Mouse (Mus musculus): ENCODE results near the gene Dab1.

Dab1 gene

DNA sequence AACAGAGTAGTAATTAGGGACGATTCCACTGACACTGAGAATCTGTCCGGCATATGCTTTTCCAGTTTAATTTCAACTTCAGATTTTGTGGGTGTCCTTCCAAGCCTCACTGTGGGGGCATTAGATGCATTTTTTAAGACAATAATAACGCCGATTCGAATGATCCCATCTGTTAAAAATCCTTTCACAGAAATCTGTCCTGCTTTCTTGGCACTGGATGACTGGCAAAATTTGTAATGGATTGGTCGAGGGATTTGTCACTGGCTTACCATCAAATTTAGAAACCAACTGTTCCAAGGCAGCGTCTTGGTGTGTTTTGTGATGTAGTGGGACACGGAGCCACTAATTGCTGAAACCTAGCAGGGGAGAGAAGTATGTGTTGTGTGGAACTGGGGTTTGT lies 638.6 kb downstream of the Dab1 start:
- in situ Hi-C loops (cut with MboI) = no loop called here

- in situ Hi-C loops (cut with MboI) = no loop called here
Measured at GRCm38 (mm10) chr4:104269422-104270172, 650.4 kb downstream of the Dab1 start.

DNA sequence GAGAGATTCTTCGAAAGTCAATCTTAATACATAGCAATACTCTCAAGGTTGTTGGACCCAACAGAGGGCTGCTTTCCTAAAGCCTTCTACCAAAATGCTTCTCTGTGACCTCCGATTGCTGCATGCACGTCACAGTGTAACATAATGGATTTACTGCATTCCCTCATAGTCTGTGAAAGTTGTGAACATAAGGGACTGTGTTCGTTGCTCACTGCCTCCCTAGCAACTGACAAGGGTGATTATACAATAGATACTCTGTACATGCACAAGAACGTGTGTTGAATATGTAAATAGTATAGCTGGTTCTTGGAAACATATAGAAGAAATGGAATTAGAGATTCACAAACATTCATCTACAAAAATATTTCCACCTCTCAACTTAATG lies 651.0 kb downstream of the Dab1 start:
- in situ Hi-C loops (cut with MboI) = no loop called here

DNA sequence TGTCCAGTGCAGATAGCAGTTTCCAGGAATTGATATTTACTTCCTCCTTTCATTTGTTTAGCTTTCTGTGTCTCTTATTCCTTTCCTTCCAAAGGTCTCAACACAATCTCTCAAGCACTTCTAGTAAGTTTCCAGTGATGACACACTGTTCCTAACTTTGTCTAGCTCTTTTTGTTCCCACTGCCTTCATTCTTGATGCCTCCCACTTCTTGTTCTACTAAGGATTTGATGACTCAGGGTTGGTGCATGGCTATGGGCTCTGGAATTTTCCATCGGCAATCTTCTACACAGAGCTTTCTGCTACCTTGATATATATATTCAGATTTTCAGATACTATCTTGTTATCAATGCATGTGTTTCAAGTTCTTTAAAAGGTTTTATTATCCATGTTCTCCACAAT lies 656.1 kb downstream of the Dab1 start:
- in situ Hi-C loops (cut with MboI) = no loop called here

DNA sequence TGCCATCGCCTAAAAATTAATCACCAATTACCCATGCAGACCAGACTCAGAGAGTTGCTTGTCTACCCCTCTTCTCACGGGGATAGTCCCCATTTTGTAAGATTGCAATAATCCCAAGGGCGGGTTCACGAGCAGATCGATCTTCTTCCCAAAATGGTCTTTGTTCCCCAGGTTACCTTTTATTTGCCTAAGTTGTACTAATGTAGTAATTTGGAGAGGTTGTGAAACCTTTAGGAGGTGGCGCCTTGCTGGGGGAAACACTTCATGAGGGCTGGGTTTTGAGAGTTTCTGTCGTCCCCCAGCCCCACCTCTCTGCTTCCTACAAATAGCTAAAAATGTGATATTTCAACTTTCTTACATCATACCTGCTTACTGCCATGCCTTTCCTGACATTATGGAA lies 657.8 kb downstream of the Dab1 start:
- in situ Hi-C loops (cut with MboI) = no loop called here

DNA sequence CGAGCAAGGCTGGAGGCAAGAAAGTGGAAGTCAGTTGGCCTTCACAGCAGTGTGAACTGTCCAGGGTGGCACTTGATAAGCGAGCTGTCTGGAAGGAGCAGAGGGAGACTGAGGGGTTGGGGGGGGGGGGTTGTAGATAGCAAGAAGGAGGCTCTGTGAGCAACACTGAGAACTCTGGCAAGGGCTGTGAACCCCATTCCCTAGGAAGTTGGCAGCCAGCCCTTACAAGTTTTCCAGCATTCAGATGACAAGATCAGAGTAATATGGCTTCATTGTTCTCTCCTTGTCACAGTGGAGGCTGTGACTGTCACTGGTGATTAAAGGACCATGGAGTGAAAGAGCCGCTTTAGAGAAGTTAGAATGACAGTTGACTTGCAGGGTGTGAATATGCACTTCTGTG lies 662.4 kb downstream of the Dab1 start:
- in situ Hi-C loops (cut with MboI) = no loop called here

DNA sequence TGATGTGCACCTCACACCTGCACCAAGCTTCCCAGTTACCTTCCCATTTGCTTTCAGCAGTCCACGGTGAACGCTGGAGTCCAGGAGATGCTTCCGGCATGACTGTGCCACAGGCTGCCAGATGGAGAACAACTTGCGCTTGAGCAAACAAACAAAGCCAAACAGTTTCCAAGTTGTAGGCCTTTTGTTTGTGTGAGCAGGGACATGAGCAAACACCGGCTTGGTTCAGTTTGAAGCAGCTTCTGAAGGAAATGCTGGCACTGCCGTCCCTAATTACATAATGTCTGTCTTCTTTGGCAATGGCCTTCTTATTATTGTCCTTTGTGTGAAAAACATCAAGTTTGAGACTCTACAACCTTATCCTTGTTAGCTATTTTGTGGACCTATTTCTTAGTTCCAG lies 664.7 kb downstream of the Dab1 start:
- in situ Hi-C loops (cut with MboI) = no loop called here

GRCm38 (mm10) chr4:104288401-104288800 lies 669.2 kb downstream of the Dab1 start:
- in situ Hi-C loops (cut with MboI) = no loop called here

DNA sequence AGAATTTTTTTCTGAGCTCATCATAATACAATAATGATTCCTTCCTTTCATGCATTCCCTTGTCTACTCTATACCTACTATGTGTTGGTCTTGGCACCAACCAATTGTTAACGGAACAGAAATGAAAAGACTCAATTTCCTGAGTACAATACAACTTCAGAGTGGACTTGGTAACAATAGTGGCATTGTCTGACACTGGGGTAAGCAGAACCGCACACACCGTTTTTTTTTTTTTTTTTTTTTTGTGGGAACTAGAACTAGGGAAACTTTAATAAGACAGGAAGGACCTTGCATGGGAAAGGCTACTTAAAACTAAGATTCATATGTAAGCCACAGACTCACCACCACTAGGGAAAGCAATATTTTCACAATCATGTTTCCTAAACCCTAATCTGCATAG lies 682.6 kb downstream of the Dab1 start:
- in situ Hi-C loops (cut with MboI) = no loop called here

GRCm38 (mm10) chr4:104302996-104303652 lies 684.0 kb downstream of the Dab1 start:
- in situ Hi-C loops (cut with MboI) = no loop called here

GRCm38 (mm10) chr4:104307781-104308180 lies 688.6 kb downstream of the Dab1 start:
- in situ Hi-C loops (cut with MboI) = no loop called here

DNA sequence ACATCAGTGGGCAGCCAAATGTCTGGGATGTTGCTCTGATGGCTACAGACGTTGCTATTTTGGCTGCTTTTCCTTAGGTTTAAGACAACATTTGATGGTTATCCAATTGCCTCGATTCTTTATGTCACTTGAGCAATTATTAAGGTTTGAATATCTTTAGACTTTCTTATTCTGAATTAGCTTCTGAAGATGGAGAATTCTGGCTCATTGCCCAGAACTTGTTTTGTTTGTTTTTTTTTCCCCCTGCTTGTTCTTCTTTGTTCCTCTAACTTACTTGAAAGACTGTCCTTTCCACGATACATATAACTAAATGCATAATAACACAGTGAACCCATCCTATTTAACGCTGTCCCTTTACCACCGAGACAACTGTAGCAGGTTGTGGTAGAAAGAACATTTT lies 707.1 kb downstream of the Dab1 start:
- in situ Hi-C loops (cut with MboI) = no loop called here

- in situ Hi-C loops (cut with MboI) = no loop called here
Measured at GRCm38 (mm10) chr4:104331896-104332295, 712.7 kb downstream of the Dab1 start.

DNA sequence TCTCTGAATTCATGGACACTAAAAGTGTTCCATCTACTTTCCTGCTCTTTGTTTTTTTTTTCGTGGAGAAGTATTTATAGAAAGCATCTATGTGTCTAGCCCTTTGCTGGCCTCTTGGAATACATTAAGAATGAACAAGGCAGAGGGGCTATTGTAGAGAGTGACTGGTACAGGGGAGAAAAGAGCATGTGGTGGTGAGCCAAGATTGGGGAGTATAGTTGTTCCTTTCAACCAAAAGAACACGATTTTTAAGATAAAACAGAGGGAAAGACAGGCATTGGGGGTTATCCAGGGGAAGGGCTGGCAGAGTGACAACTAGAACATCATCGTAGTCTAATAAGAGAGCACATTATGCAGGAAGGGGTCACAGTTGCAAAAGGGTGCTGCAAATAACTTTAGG lies 713.2 kb downstream of the Dab1 start:
- in situ Hi-C loops (cut with MboI) = no loop called here

GRCm38 (mm10) chr4:104337279-104337678 lies 718.1 kb downstream of the Dab1 start:
- in situ Hi-C loops (cut with MboI) = no loop called here

DNA sequence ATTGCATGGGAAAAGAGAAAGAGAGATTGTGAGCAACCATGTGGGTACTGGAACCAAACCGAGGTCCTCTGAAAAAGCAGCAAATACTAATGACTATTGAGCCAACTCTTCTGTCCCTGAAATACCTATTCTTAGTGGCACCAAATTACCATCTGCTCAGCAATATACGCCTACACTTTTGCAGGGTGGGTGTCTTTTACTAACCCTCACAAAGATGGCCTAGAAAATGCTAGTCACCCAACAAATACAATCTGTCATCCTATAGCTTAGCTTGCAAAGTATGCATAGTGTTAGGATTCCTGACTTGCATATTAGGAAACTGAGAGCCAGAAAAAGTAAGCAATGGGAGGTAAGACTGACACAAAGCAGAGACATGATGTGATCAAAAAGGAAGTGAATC lies 719.2 kb downstream of the Dab1 start:
- in situ Hi-C loops (cut with MboI) = no loop called here

DNA sequence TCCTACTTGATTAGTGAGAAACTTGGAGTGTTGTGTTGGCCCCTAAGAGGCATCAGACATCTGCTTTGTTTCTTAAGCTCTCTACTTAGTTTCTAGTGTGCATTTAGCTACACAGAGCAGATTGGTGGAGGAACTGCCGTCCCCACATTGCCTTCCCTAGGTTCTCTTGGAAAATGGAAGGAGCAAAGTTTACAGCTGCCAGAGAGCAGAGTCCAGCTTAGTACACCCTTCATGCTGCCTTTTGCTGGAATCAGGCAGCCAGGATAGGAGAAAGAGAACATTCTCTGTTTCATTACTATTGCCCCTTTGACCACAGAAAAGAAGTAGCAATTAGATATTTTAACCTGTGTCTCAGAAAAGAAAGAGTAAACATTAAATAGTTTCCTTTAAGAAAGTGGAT lies 742.2 kb downstream of the Dab1 start:
- in situ Hi-C loops (cut with MboI) = no loop called here

- in situ Hi-C loops (cut with MboI) = no loop called here
Measured at GRCm38 (mm10) chr4:104366491-104366890, 747.3 kb downstream of the Dab1 start.

DNA sequence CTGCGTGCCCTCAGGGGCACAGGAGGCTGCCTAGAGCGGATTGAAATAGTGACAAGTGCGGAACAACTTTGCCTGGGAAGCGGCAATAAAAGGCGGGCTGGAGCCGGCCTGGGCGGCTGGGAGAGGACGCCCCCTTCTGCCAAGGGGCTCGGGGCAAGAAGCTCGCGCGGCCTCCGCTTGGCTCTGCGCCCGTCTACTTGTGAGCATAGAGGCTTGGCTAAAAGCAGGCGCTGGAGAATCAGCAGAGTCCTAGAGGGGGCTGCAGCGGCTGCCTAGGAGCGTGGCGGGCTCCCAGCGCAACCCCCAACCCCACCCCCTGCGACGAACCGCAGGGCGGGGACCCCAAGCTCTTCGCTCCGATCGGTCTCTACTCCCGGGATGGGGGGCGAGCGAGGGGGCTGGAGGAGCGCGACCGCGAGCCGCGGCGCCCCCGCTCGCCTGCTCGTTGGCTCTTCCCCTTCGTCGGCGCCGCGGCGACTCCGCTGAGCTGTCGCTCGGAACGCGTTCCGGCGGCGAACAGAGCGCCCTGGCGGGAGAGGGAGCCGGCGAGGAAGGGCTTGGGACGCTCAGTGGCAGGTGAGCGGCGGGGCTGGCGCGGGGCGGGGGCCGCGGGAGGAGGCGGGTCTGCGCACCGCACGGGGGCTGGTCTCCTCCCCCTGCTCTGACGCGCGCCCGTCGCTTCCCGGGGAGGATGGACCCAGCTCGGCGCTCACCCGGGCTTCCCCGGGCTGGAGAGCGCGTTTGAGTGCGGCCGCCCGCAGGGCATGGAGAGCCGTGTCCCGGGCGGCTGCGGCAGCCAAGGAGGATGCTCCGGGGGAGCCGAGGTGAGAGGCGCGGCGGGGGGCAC lies 748.0 kb downstream of the Dab1 start:
- in situ Hi-C loops (cut with MboI) = no loop called here

DNA sequence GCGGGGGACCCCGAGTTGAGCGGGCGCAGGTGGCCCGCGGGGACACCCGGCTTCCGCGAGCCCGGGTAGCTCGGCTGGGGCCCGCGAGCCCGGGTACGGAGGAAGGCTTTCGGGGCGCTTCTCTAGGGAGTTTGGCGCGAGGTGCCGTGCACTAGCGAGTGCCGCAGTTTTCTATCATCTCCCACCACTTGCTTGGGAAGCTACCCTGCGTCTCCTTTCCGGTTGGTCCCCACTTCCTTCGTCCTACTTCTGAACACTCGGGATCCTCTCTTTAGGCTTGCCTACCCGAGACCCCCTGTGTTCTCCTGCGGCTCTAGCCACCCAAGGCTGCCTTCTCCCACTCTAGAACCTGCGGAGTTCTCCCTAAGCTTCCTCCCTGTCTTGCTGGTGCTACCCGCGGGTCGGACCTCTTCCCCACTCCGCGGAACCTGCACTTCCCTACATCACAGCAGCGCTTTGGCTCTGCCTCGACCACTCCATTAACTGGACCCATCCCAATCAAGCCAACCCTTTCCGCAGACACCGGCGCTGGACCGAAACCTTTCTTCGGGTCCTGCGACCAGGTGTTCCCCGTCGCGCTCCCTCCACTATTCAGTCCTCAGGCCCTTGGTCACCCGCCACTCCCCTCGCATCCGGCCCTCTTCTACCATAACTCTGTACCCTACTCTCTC lies 748.7 kb downstream of the Dab1 start:
- in situ Hi-C loops (cut with MboI) = no loop called here

GRCm38 (mm10) chr4:104368561-104369021 lies 749.4 kb downstream of the Dab1 start:
- in situ Hi-C loops (cut with MboI) = no loop called here

DNA sequence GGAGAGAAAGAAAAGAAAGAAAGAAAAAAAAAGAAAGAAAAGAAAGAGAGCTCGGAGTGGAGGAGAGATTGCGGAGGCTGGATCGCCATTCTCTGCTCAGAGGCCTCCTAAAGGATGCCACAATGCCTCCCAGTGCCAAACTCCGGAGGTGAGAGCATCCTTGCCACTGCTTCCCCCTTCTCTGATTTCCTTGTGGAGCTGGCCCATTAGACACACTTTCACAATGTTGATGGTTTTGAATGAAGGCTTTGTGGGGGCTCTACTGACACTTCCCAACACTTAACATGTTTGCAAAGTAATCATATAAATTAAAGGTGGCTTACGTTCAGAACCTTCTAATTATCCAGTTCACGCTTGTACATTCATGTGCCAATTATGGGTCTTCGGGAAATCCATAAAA lies 749.9 kb downstream of the Dab1 start:
- in situ Hi-C loops (cut with MboI) = no loop called here
